14 mouse cellular contexts compared by ENCODE assay signal in genomic region chr7:123429624-123430410, GRCm38 (mm10). TPM values are rescaled to one million over a fixed set of nuclear protein-coding genes. Genes with fewer than 3 reads are reported as not detected.
A peak's percentile ranks its signal among the peaks of the same experiment; 100 is the strongest.
DNase-seq lines count a peak whose midpoint lies in the region; ATAC-seq and TF ChIP-seq lines count a peak whose summit lies in the region.
"Had no signal": no experiment of that assay in that cellular context is flagged by ENCODE, and none has a peak within 500 bp of the region (broad histone marks: within the 10 kb centered on the region; RNA-seq: fewer than 3 reads in every experiment).

No protein-coding gene starts in this region.

- H3K4me2 ChIP-seq in liver, embryonic 15.5 days = no peak overlapping the region
- no peak overlapping the region for H3K4me2 ChIP-seq in stomach, embryonic 15.5 days
- H3K4me2 ChIP-seq in forebrain, embryonic 15.5 days (replicated peaks) = no peak overlapping the region

- TF ChIP-seq POLR2A in liver, adult 2 months (IDR thresholded peaks at IDR 0.05; ENCODE audit: extremely low read depth, insufficient read depth, low read length) = no peak

- H3K79me2 ChIP-seq in liver, adult 2 months (ENCODE audit: control insufficient read depth, insufficient read depth, low read length) = no peaks in the 10 kb centered on the region

- H3K36me3 ChIP-seq in liver, adult 2 months (ENCODE audit: control insufficient read depth, insufficient read depth, low read length) = no peaks in the 10 kb centered on the region
- peaks cover 14% of the 10 kb centered on the region; the same call in 1 of the 2 replicates for H3K36me3 ChIP-seq in liver, embryonic 15.5 days (replicated peaks)
- H3K36me3 ChIP-seq in stomach, embryonic 15.5 days = no peaks in the 10 kb centered on the region
- peaks cover 9% of the 10 kb centered on the region; the same call in 1 of the 2 replicates for H3K36me3 ChIP-seq in forebrain, embryonic 15.5 days

- H3K9me3 ChIP-seq in liver, embryonic 15.5 days (replicated peaks) = no peaks in the 10 kb centered on the region
- no peaks in the 10 kb centered on the region for H3K9me3 ChIP-seq in stomach, embryonic 15.5 days
- no peaks in the 10 kb centered on the region for H3K9me3 ChIP-seq in forebrain, embryonic 15.5 days

- H3K4me3 ChIP-seq in liver, adult 2 months (ENCODE audit: insufficient read depth, low read depth, low read length) = no peak overlapping the region
- H3K4me3 ChIP-seq in liver, embryonic 15.5 days (replicated peaks) = no peak overlapping the region
- no peak overlapping the region for H3K4me3 ChIP-seq in stomach, embryonic 15.5 days (replicated peaks)
- no peak overlapping the region for H3K4me3 ChIP-seq in forebrain, embryonic 15.5 days

- peak overlapping the region; percentile 74 for H3K27ac ChIP-seq in liver, adult 2 months (replicated peaks; ENCODE audit: insufficient read depth, low read depth, low read length)
- 0 out of 2 replicates have a peak overlapping the region, but pooled peaks have one; percentile 11 for H3K27ac ChIP-seq in liver, embryonic 15.5 days (replicated peaks)
- H3K27ac ChIP-seq in stomach, embryonic 15.5 days = no peak overlapping the region
- H3K27ac ChIP-seq in forebrain, embryonic 15.5 days (replicated peaks) = no peak overlapping the region

- no peak for ATAC-seq in liver, embryonic 15.5 days (ENCODE audit: insufficient read depth)
- ATAC-seq in stomach, embryonic 15.5 days (ENCODE audit: insufficient read depth, low FRiP score, low read depth) = peak; percentile 78; the same call in 1 of the 2 replicates
- no peak for ATAC-seq in forebrain, embryonic 15.5 days (replicated peaks)
- no peak for ATAC-seq in megakaryocyte-erythroid progenitor cell, adult 5-6 weeks (replicated peaks; ENCODE audit: low FRiP score, low TSS enrichment, poor library complexity, severe bottlenecking)
- ATAC-seq: inflammation-experienced regulatory T-cells, adult 6 months had no signal

- no peak overlapping the region for H3K9ac ChIP-seq in liver, adult 2 months (ENCODE audit: low read depth, low read length)
- H3K9ac ChIP-seq in liver, embryonic 15.5 days = no peak overlapping the region
- H3K9ac ChIP-seq in stomach, embryonic 15.5 days = no peak overlapping the region
- H3K9ac ChIP-seq in forebrain, embryonic 15.5 days (replicated peaks) = no peak overlapping the region

- 18% methylated on average over 8 of the region's 8 CpGs for WGBS in liver, adult 2 months
- 50% methylated on average over 8 of the region's 8 CpGs for WGBS in liver, embryonic 15.5 days (ENCODE audit: insufficient replicate concordance)
- WGBS in stomach, embryonic 15.5 days = 57% methylated on average over 8 of the region's 8 CpGs
- WGBS in forebrain, embryonic 15.5 days = 90% methylated on average over 8 of the region's 8 CpGs

- peak; percentile 93 for DNase-seq in liver, adult 2 months (ENCODE audit: extremely low read depth, low read depth, low spot score)
- no peak for DNase-seq in liver
- peak; percentile 45 for DNase-seq in adrenal gland, postnatal 10 days
- DNase-seq: cerebellum, adult 11 months; gastrocnemius, postnatal 14 days; midbrain, embryonic 14.5 days; thymus, adult 18-20 months had no signal

- H3K4me1 ChIP-seq in liver, adult 2 months (ENCODE audit: control insufficient read depth, insufficient read depth, low read length) = peaks cover 3% of the 10 kb centered on the region; the same call in 1 of the 2 replicates
- H3K4me1 ChIP-seq in liver, embryonic 15.5 days (replicated peaks) = peaks cover 14% of the 10 kb centered on the region
- no peaks in the 10 kb centered on the region for H3K4me1 ChIP-seq in stomach, embryonic 15.5 days
- no peaks in the 10 kb centered on the region for H3K4me1 ChIP-seq in forebrain, embryonic 15.5 days

- TF ChIP-seq CTCF in liver, adult 2 months (IDR thresholded peaks at IDR 0.05; ENCODE audit: low read depth, low read length) = no peak

- H3K27me3 ChIP-seq in liver, adult 2 months (ENCODE audit: control insufficient read depth, insufficient read depth, low read length) = no peaks in the 10 kb centered on the region
- H3K27me3 ChIP-seq in liver, embryonic 15.5 days = no peaks in the 10 kb centered on the region
- H3K27me3 ChIP-seq in stomach, embryonic 15.5 days (replicated peaks) = no peaks in the 10 kb centered on the region
- H3K27me3 ChIP-seq in forebrain, embryonic 15.5 days = no peaks in the 10 kb centered on the region

RNA-seq across cellular contexts. Expression of gene Aqp8, which starts 32.3 kb away (rescaled TPM):
- total RNA-seq in liver, adult 2 months (2014; rRNA removed) = 73.2 and 128 TPM in 2 replicates
- polyA plus RNA-seq in liver, adult 2 months (2012; rRNA removed) = 226 and 272 TPM in 2 replicates
- total RNA-seq in adrenal gland, postnatal 10 days (2021) = 1 to 10 TPM; 3.9 to 9.3 TPM
- 27.6 and 60.4 TPM in 2 replicates for polyA plus RNA-seq in liver, embryonic 15.5 days (2015; fragmentation: Nextera tagmentation; extraction: Ambion mirVana)
- 27.3 and 35.6 TPM in 2 replicates for polyA plus RNA-seq in stomach, embryonic 15.5 days (2015; fragmentation: Nextera tagmentation; extraction: Ambion mirVana)
- polyA plus RNA-seq in forebrain, embryonic 15.5 days (2015; fragmentation: Nextera tagmentation; extraction: Ambion mirVana) = not detected in 2 replicates
- total RNA-seq in megakaryocyte-erythroid progenitor cell, adult 5-6 weeks (2014; fragmentation: Nextera tagmentation) = not detected in 2 replicates
- total RNA-seq in megakaryocyte-erythroid progenitor cell, adult 5-6 weeks (2017) = not detected in 2 replicates
- total RNA-seq: gastrocnemius, postnatal 14 days; layer of hippocampus, postnatal 25 days had no signal
- polyA plus RNA-seq: embryonic facial prominence, embryonic 14.5 days; inflammation-experienced regulatory T-cells, adult 6 months; midbrain, embryonic 14.5 days had no signal

Comparison
In these comparisons a context has a peak if more than half of its experiments do, and no peak if none do; other contexts are left out.
1. H3K27ac ChIP-seq: peak in liver, adult 2 months (single experiment) and liver, embryonic 15.5 days (single experiment); none in stomach, embryonic 15.5 days (single experiment) and forebrain, embryonic 15.5 days (single experiment).
2. RNA of gene Aqp8, which starts 32.3 kb away (polyA plus RNA-seq): 226 to 272 TPM in liver, adult 2 months, 27.6 to 60.4 TPM in liver, embryonic 15.5 days and 27.3 to 35.6 TPM in stomach, embryonic 15.5 days; not detected in forebrain, embryonic 15.5 days; every median in the first group is over 10 times any median in the second.